Mouse (Mus musculus) neutrophil, adult 65 days (primary cell): ENCODE data around the gene Slc35d2. TPM values are rescaled to one million over a fixed set of nuclear protein-coding genes. Genes with fewer than 3 reads are reported as not detected.

Source experiments
- total RNA-seq: library from RNA; stranded (reverse); gene quantifications from 2 replicates; pipeline ENCODE4 v1.2.4, GENCODE M21; 2023

The Slc35d2 gene
- total RNA-seq = 22.2 and 22.7 TPM in 2 replicates

GRCm38 (mm10) chr13:64128858-64129615, at the start of gene Slc35d2:
Gene Slc35d2 (minus strand): TSS chr13:64129368.

GRCm38 (mm10) chr13:64161548-64161915, 32.4 kb upstream of the Slc35d2 start, which contains the start of gene Habp4:
Gene Habp4 (plus strand): TSS chr13:64161824.

GRCm38 (mm10) chr13:64153083-64153682, 24.0 kb upstream of the Slc35d2 start, which contains the start of gene Zfp367:
Gene Zfp367 (minus strand): TSS chr13:64153202.

GRCm38 (mm10) chr13:64089130-64089529, 40.0 kb downstream of the Slc35d2 start, which contains the start of gene Hsd17b3:
Gene Hsd17b3 (minus strand): TSS chr13:64089230.

Other genes starting within 250 kb of the Slc35d2 start
- gene Hsd17b3, start 40.1 kb downstream of the Slc35d2 start, total RNA-seq = not detected in 2 replicates
- gene Zfp367, start 23.8 kb upstream of the Slc35d2 start, total RNA-seq = 49.3 and 66.4 TPM in 2 replicates
- 1.6 and 2.2 TPM in 2 replicates for gene Habp4, start 32.5 kb upstream of the Slc35d2 start, total RNA-seq
- 2.4 and 3.1 TPM in 2 replicates for gene Cdc14b, start 145.9 kb upstream of the Slc35d2 start, total RNA-seq
- gene Aaed1, start 183.3 kb upstream of the Slc35d2 start, total RNA-seq = 28.1 and 29.5 TPM in 2 replicates
- 93.4 and 110 TPM in 2 replicates for gene Ctsl, start 241.5 kb upstream of the Slc35d2 start, total RNA-seq